Mouse (Mus musculus) liver, embryonic 16.5 days (tissue): ENCODE data around the gene Galnt10. TPM values are rescaled to one million over a fixed set of nuclear protein-coding genes. Genes with fewer than 3 reads are reported as not detected.

Experiments
- ATAC-seq: fragments of 200-750 bp; cut with Nextera tagmentation; 2 replicates; pipeline ENCODE4 v1.8.0; 2017; ENCODE audit warnings: low read depth, mild to moderate bottlenecking, moderate number of reproducible peaks, moderate library complexity
- H3K27ac ChIP-seq: fragments of 300-500 bp; sonication (generic); 2 replicates; pipeline ENCODE4 v1.5.1; 2014; ENCODE audit warnings: mild to moderate bottlenecking, low read length
- H3K27me3 ChIP-seq: fragments of 300-500 bp; sonication (generic); 2 replicates; pipeline ENCODE4 v1.6.1; 2014; ENCODE audit warnings: low read depth, low read length, mixed read lengths; ENCODE audit not compliant: control insufficient read depth, insufficient read depth
- H3K36me3 ChIP-seq: fragments of 300-500 bp; sonication (generic); 2 replicates; pipeline ENCODE4 v1.6.1; 2014; ENCODE audit warnings: mild to moderate bottlenecking; ENCODE audit not compliant: control insufficient read depth, insufficient read depth
- H3K4me1 ChIP-seq: fragments of 300-500 bp; sonication (generic); 2 replicates; pipeline ENCODE4 v1.6.1; 2014; ENCODE audit warnings: low read depth, low read length, mixed read lengths; ENCODE audit not compliant: control insufficient read depth
- H3K4me2 ChIP-seq: fragments of 300-500 bp; sonication (generic); 2 replicates; pipeline ENCODE4 v1.6.1; 2014; ENCODE audit warnings: low read depth, low read length, mixed read lengths
- H3K4me3 ChIP-seq: fragments of 300-500 bp; sonication (generic); 2 replicates; pipeline ENCODE4 v1.5.1; 2014; ENCODE audit warnings: low read depth, mild to moderate bottlenecking, low read length
- H3K9ac ChIP-seq: fragments of 300-500 bp; sonication (generic); 2 replicates; pipeline ENCODE4 v1.6.1; 2014; ENCODE audit warnings: low read depth, low read length
- H3K9me3 ChIP-seq: fragments of 300-500 bp; sonication (generic); replicated peaks from 2 replicates; pipeline ENCODE4 v1.6.1; 2016; ENCODE audit warnings: low read length; ENCODE audit not compliant: control insufficient read depth
- WGBS: fragments of 180-500 bp; shearing (Covaris S2); extraction: QIAGEN DNeasy Blood & Tissue Kit; methylation state at CpG from one replicate; pipeline ENCODE4 v1.1.7; 2014; ENCODE audit not compliant: insufficient replicate concordance; 5-methylcytosine and 5-hydroxymethylcytosine counted together
- polyA plus RNA-seq: library from polyadenylated mRNA; unstranded; fragments of >200 nt; fragmentation: Nextera tagmentation; extraction: Ambion mirVana; gene quantifications from 2 replicates; pipeline ENCODE4 v1.2.1, GENCODE M21; 2015

Galnt10 gene
- polyA plus RNA-seq, 1 experiment from 2014 or later, result 26.3 TPM

GRCm38 (mm10) chr11:57767171-57767570 is 121.9 kb downstream of the Galnt10 start:
- H3K9me3 ChIP-seq, result no peaks in the 10 kb centered on the region
- H3K4me3 ChIP-seq, result no peak overlapping the region
- H3K9ac ChIP-seq, result no peak overlapping the region
- H3K27me3 ChIP-seq, result no peaks in the 10 kb centered on the region
- no peaks in the 10 kb centered on the region for H3K4me1 ChIP-seq
- H3K27ac ChIP-seq, result no peak overlapping the region
- H3K4me2 ChIP-seq, result no peak overlapping the region
- ATAC-seq, result no peak
- WGBS, result 74% methylated on average over 6 of the region's 6 CpGs
- H3K36me3 ChIP-seq, result peaks cover 12% of the 10 kb centered on the region

DNA sequence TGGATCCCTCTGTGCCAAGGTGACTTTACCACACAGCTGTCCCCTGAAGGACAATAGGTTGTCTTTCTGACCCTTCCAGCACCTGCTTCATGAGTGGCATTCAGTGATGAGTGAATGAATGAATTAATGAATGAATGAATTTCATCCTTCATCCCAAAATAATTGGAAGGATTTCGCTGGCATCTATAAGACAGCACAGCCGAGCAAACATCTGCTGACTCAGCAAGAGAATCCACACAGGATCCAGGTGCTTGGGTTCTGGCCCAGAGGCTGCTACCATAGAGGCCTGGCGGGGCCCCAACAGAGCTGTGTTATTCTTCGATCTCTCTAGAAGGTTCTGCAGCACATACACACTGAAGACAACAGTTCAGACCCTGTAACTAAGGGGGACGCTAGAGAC is 125.5 kb downstream of the Galnt10 start:
- H3K4me2 ChIP-seq, result no peak overlapping the region
- H3K4me3 ChIP-seq, result no peak overlapping the region
- no peaks in the 10 kb centered on the region for H3K27me3 ChIP-seq
- H3K9me3 ChIP-seq, result no peaks in the 10 kb centered on the region
- peaks cover 9% of the 10 kb centered on the region for H3K36me3 ChIP-seq
- no peak for ATAC-seq
- 84% methylated on average over 5 of the region's 5 CpGs for WGBS
- no peak overlapping the region for H3K27ac ChIP-seq
- H3K9ac ChIP-seq, result no peak overlapping the region
- no peaks in the 10 kb centered on the region for H3K4me1 ChIP-seq

GRCm38 (mm10) chr11:57771676-57772075 is 126.4 kb downstream of the Galnt10 start:
- H3K27ac ChIP-seq, result no peak overlapping the region
- ATAC-seq, result no peak
- peaks cover 9% of the 10 kb centered on the region for H3K36me3 ChIP-seq
- H3K4me2 ChIP-seq, result no peak overlapping the region
- WGBS, result 86% methylated on average over 8 of the region's 8 CpGs
- no peak overlapping the region for H3K9ac ChIP-seq
- H3K27me3 ChIP-seq, result no peaks in the 10 kb centered on the region
- no peaks in the 10 kb centered on the region for H3K9me3 ChIP-seq
- H3K4me1 ChIP-seq, result no peaks in the 10 kb centered on the region
- H3K4me3 ChIP-seq, result no peak overlapping the region

DNA sequence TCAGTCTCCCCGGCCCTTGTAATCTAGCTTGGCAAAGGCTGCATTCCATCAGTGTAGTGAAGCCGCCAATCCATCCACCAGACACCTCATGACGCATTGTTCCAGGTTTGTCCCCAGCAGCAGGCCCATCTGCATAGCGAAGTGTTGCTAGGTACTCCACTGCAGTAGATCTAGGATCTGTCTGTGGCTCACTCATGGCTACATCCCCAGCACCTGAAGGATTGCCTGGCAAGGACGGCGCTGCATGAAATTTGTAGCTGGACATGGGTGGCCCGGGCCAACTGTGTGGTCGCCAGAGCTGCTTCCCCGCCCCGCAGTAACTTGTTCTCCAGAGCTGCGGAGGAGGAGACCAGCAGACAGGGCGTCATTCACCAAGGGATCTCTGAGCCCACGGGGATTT is 128.2 kb downstream of the Galnt10 start:
- H3K36me3 ChIP-seq, result peaks cover 7% of the 10 kb centered on the region
- H3K4me1 ChIP-seq, result peaks cover 6% of the 10 kb centered on the region
- ATAC-seq, result no peak
- no peaks in the 10 kb centered on the region for H3K27me3 ChIP-seq
- H3K4me2 ChIP-seq, result no peak overlapping the region
- no peak overlapping the region for H3K4me3 ChIP-seq
- WGBS, result 65% methylated on average over 13 of the region's 13 CpGs
- no peak overlapping the region for H3K27ac ChIP-seq
- H3K9ac ChIP-seq, result no peak overlapping the region
- H3K9me3 ChIP-seq, result no peaks in the 10 kb centered on the region

- ATAC-seq, result no peak
Observed at GRCm38 (mm10) chr11:57773936-57774335, 128.7 kb downstream of the Galnt10 start.

GRCm38 (mm10) chr11:57775868-57776267 is 130.6 kb downstream of the Galnt10 start:
- no peaks in the 10 kb centered on the region for H3K27me3 ChIP-seq
- no peak for ATAC-seq
- no peak overlapping the region for H3K4me3 ChIP-seq
- H3K36me3 ChIP-seq, result no peaks in the 10 kb centered on the region; the same call in none of the 2 replicates
- H3K4me1 ChIP-seq, result peaks cover 6% of the 10 kb centered on the region
- H3K4me2 ChIP-seq, result no peak overlapping the region
- no peaks in the 10 kb centered on the region for H3K9me3 ChIP-seq
- no peak overlapping the region for H3K9ac ChIP-seq
- WGBS, result 68% methylated on average over 6 of the region's 6 CpGs
- no peak overlapping the region for H3K27ac ChIP-seq

More at GRCm38 (mm10) chr11:57773936-57774335, 128.7 kb downstream of the Galnt10 start:
- Histone ChIP-seq H3K27me3 (no peaks in the 10 kb centered on the region), H3K4me1 (peaks cover 6% of the 10 kb centered on the region), H3K9ac (no peak overlapping the region), H3K9me3 (no peaks in the 10 kb centered on the region), H3K27ac (no peak overlapping the region), H3K36me3 (peaks cover 7% of the 10 kb centered on the region), H3K4me2 (no peak overlapping the region), H3K4me3 (no peak overlapping the region)
- WGBS, result 44% methylated on average over 4 of the region's 4 CpGs

GRCm38 (mm10) chr11:57776546-57776945 is 131.3 kb downstream of the Galnt10 start:
- Histone ChIP-seq H3K4me3 (no peak overlapping the region), H3K27me3 (no peaks in the 10 kb centered on the region), H3K4me2 (no peak overlapping the region), H3K9me3 (no peaks in the 10 kb centered on the region), H3K27ac (no peak overlapping the region), H3K4me1 (peaks cover 6% of the 10 kb centered on the region), H3K9ac (no peak overlapping the region), H3K36me3 (peaks cover 2% of the 10 kb centered on the region)
- 81% methylated on average over 3 of the region's 3 CpGs for WGBS
- ATAC-seq, result no peak

DNA sequence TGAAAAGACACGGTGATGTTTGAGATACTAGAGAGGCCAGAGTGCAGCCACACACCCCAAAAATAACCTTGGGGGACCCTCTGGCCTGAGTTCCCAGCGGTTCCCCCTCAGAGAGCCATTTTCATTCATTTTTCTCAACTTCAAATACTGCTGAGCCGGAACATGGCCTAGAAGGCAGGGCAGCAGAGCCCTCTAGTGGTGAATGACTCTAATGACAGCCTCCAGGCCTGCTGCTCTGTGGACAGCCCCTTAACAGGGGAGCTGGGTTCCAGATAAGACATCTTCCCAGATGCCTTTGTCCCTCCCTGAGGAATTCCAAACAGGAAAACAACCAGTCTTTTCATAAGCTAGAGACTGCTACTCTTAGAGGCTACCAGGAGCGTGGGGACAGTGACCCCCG is 133.1 kb downstream of the Galnt10 start:
- Histone ChIP-seq H3K4me1 (peaks cover 6% of the 10 kb centered on the region), H3K36me3 (peaks cover 4% of the 10 kb centered on the region), H3K4me3 (no peak overlapping the region), H3K27ac (no peak overlapping the region), H3K9ac (no peak overlapping the region), H3K4me2 (no peak overlapping the region), H3K27me3 (no peaks in the 10 kb centered on the region), H3K9me3 (no peaks in the 10 kb centered on the region)
- 28% methylated on average over 5 of the region's 5 CpGs for WGBS
- no peak for ATAC-seq

DNA sequence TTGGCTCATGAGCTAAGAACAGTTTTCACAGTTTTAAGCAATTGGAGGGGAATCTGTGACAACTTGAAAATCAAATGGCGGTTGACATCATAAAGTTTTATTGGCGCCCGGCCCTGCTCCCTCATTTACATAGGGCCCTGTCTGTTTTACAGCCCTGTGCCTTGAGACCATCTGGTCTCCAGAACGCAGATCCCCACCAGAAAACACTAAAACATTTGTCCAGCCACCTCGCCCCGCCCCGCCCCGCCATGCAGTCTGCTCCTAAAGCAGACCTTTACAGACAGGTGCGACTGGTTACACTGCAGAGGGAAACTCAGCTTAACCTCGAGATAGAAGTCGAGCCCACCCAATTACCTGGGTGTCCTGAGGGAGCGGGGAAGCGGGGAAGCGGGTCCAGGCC is 134.6 kb downstream of the Galnt10 start:
- Histone ChIP-seq H3K27ac (no peak overlapping the region), H3K9ac (no peak overlapping the region), H3K9me3 (no peaks in the 10 kb centered on the region), H3K36me3 (peaks cover 4% of the 10 kb centered on the region), H3K27me3 (no peaks in the 10 kb centered on the region), H3K4me3 (no peak overlapping the region), H3K4me2 (no peak overlapping the region), H3K4me1 (peaks cover 6% of the 10 kb centered on the region)
- ATAC-seq, result no peak
- WGBS, result 80% methylated on average over 14 of the region's 14 CpGs
